Mouse (Mus musculus): ENCODE data around the gene Zfp318.

DNA sequence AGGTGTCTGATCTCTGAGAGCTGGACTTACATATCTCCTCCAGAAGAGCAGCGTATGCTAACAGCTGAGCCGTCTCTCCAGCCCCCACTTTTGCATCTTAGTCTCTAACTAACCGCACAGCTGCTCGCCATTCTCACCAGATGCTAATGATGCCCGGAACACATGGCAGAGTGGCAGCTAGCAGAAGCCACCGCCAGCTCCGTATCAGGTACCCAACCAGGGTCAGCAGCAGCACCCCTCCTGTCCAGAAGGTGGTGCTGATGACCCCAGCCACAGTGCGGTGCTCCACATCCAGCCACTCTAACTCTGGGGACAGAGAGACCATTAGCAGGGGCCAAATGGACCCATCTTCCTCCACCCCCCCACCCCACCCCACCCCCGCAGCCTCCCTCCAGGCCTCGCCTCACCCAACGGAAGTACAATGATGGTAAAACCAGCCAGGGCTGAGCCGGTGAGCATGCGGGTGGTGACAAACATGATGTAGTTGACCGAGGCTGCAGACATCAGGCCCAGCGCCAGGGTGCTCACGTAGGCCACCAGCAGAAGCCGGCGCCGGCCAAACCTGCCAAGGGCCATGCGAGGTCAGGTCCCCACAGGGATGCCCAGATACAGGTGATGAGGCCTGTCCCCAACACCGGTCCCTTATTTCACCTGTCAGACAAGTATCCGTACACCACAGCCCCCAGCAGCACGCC, 53.3 kb downstream of the Zfp318 start:
- no peak for TF ChIP-seq ZNF384 (IDR thresholded peaks at IDR 0.05; ENCODE audit: low read depth, low read length)
- no peak for TF ChIP-seq MAFK (IDR thresholded peaks at IDR 0.05; ENCODE audit: insufficient read depth, low read depth, low read length)
- TF ChIP-seq HCFC1 (IDR thresholded peaks at IDR 0.05; ENCODE audit: borderline replicate concordance, insufficient read depth, low read length), result no peak
- TF ChIP-seq CHD2 (IDR thresholded peaks at IDR 0.05; ENCODE audit: low read depth, low read length), result no peak

All from ES-E14 (cell line).